16 mouse cellular contexts compared by ENCODE assay signal in the genomic region with DNA sequence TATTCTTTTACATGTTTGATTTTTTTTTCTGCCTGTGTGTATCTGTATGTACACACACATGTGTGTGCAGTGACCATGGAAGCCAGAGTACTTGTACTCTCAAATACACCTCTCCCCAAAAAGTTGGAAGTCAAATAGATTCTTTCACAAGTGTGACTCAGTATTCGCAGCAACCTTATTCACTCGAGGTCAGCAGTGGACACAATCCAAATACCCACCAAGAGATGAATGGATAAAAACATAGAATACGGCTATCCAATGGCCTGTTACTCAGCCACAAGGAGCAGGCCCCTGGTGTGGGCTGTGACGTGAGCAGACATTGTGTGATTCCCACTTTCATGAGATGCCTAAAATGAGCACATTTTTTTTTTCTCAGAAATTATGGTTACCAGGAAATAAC. TPM values are rescaled to one million over a fixed set of nuclear protein-coding genes. Genes with fewer than 3 reads are reported as not detected.
DNase-seq lines count a peak whose midpoint lies in the region; ATAC-seq lines count a peak whose summit lies in the region.
"Had no signal": no experiment of that assay in that cellular context is flagged by ENCODE, and none has a peak within 500 bp of the region (broad histone marks: within the 10 kb centered on the region; RNA-seq: fewer than 3 reads in every experiment).

No protein-coding gene starts in this region.

- peak; percentile 18 for DNase-seq in adrenal gland, postnatal 10 days
- DNase-seq in adrenal gland, adult 8-10 months = no peak
- DNase-seq in forebrain, embryonic 14.5 days (ENCODE audit: low spot score) = no peak
- DNase-seq in NIH3T3 (ENCODE audit: low read depth) = peak; percentile 55
- no peak for DNase-seq in thymus, postnatal 0 days (ENCODE audit: low spot score)
- DNase-seq: forebrain, postnatal 0 days had no signal

- H3K4me2 ChIP-seq in forebrain, embryonic 14.5 days (ENCODE audit: low read length) = no peak overlapping the region
- H3K4me2 ChIP-seq in forebrain, embryonic 16.5 days (ENCODE audit: low read length) = no peak overlapping the region
- H3K4me2 ChIP-seq: embryonic facial prominence, embryonic 12.5 days; forebrain, embryonic 12.5 days had no signal

- H3K4me1 ChIP-seq in forebrain, embryonic 14.5 days (ENCODE audit: control insufficient read depth, insufficient read depth, low read length) = peaks cover 2% of the 10 kb centered on the region; the same call in 1 of the 2 replicates
- H3K4me1 ChIP-seq in forebrain, embryonic 16.5 days (replicated peaks; ENCODE audit: control insufficient read depth, insufficient read depth, low read length) = peaks cover 13% of the 10 kb centered on the region

- no peak for ATAC-seq in forebrain, embryonic 14.5 days
- ATAC-seq in forebrain, embryonic 16.5 days = no peak
- ATAC-seq: activated CD4-positive, CD25-positive, alpha-beta regulatory T cell, adult 4 months; forebrain, postnatal 0 days; Patski had no signal

- WGBS in forebrain, embryonic 14.5 days = 70% methylated on average over 4 of the region's 4 CpGs
- WGBS in forebrain, embryonic 16.5 days = 64% methylated on average over 4 of the region's 4 CpGs

- no peaks in the 10 kb centered on the region for H3K36me3 ChIP-seq in forebrain, embryonic 14.5 days (ENCODE audit: control insufficient read depth, insufficient read depth, low read length)
- no peaks in the 10 kb centered on the region for H3K36me3 ChIP-seq in forebrain, embryonic 16.5 days (ENCODE audit: control insufficient read depth, insufficient read depth)
- H3K36me3 ChIP-seq: embryonic facial prominence, embryonic 10.5 days; embryonic facial prominence, embryonic 12.5 days; forebrain, embryonic 12.5 days had no signal

- H3K4me3 ChIP-seq in forebrain, embryonic 14.5 days (ENCODE audit: low read depth, low read length) = no peak overlapping the region
- H3K4me3 ChIP-seq in forebrain, embryonic 16.5 days (replicated peaks; ENCODE audit: low read length) = no peak overlapping the region
- H3K4me3 ChIP-seq: embryonic facial prominence, embryonic 10.5 days; embryonic facial prominence, embryonic 12.5 days; forebrain, embryonic 12.5 days had no signal

- H3K27me3 ChIP-seq in forebrain, embryonic 14.5 days (replicated peaks; ENCODE audit: control insufficient read depth, insufficient read depth, low read length) = 0 out of 2 replicates have a peak, but pooled peaks cover 11% of the 10 kb centered on the region
- H3K27me3 ChIP-seq in forebrain, embryonic 16.5 days (replicated peaks; ENCODE audit: control insufficient read depth, insufficient read depth, low read length) = peaks cover 2% of the 10 kb centered on the region; the same call in 1 of the 2 replicates
- H3K27me3 ChIP-seq: embryonic facial prominence, embryonic 12.5 days; Patski had no signal

- H3K9ac ChIP-seq in forebrain, embryonic 14.5 days (ENCODE audit: low read length) = no peak overlapping the region
- no peak overlapping the region for H3K9ac ChIP-seq in forebrain, embryonic 16.5 days (replicated peaks; ENCODE audit: low read depth, low read length)
- H3K9ac ChIP-seq: embryonic facial prominence, embryonic 12.5 days; forebrain, embryonic 12.5 days; forebrain, postnatal 0 days had no signal

- H3K27ac ChIP-seq in forebrain, embryonic 14.5 days (ENCODE audit: low read depth, low read length) = peak overlapping the region; percentile 82; the same call in 1 of the 2 replicates
- no peak overlapping the region for H3K27ac ChIP-seq in forebrain, embryonic 16.5 days (ENCODE audit: low read length)
- H3K27ac ChIP-seq: embryonic facial prominence, embryonic 10.5 days; embryonic facial prominence, embryonic 12.5 days; forebrain, embryonic 12.5 days had no signal

- H3K9me3 ChIP-seq in forebrain, embryonic 14.5 days (replicated peaks; ENCODE audit: control insufficient read depth, low read length) = no peaks in the 10 kb centered on the region
- no peaks in the 10 kb centered on the region for H3K9me3 ChIP-seq in forebrain, embryonic 16.5 days (ENCODE audit: control insufficient read depth, low read length)
- H3K9me3 ChIP-seq: embryonic facial prominence, embryonic 10.5 days; embryonic facial prominence, embryonic 12.5 days; forebrain, embryonic 12.5 days had no signal

RNA-seq across cellular contexts. Expression of a gene that starts 18.1 kb away (rescaled TPM):
- 10 to 100 TPM; 35.4 to 44.2 TPM for total RNA-seq in adrenal gland, postnatal 10 days (2021)
- 100 to 1,000 TPM in 2 of 4 experiments, 10 to 100 TPM in 2; 69.2 to 138 (median 95.9) TPM for total RNA-seq in adrenal gland, adult 8-10 months (2022)
- 88.8 and 105 TPM in 2 replicates for polyA plus RNA-seq in forebrain, embryonic 14.5 days (2014; fragmentation: Nextera tagmentation; extraction: Ambion mirVana)
- 117 and 121 TPM in 2 replicates for polyA plus RNA-seq in forebrain, embryonic 16.5 days (2015; fragmentation: Nextera tagmentation; extraction: Ambion mirVana)
- polyA plus RNA-seq in thymus, postnatal 0 days (2015; fragmentation: Nextera tagmentation; extraction: Ambion mirVana) = 21.7 and 23.9 TPM in 2 replicates

RNA-seq across cellular contexts. Expression of a gene that starts 32.0 kb away (rescaled TPM):
- under 1 TPM; 0.24 to 0.30 TPM for total RNA-seq in adrenal gland, postnatal 10 days (2021)
- not detected for total RNA-seq in adrenal gland, adult 8-10 months (2022)
- polyA plus RNA-seq in forebrain, embryonic 14.5 days (2014; fragmentation: Nextera tagmentation; extraction: Ambion mirVana) = 0.47 and 0.48 TPM in 2 replicates
- 0.27 and 1.3 TPM in 2 replicates for polyA plus RNA-seq in forebrain, embryonic 16.5 days (2015; fragmentation: Nextera tagmentation; extraction: Ambion mirVana)
- not detected in 2 replicates for polyA plus RNA-seq in thymus, postnatal 0 days (2015; fragmentation: Nextera tagmentation; extraction: Ambion mirVana)
- total RNA-seq: adrenal gland, postnatal 36 days; ES-E14; gastrocnemius, adult 18-20 months; MEL had no signal
- polyA plus RNA-seq: activated CD4-positive, CD25-positive, alpha-beta regulatory T cell, adult 4 months; embryonic facial prominence, embryonic 10.5 days; forebrain, embryonic 12.5 days had no signal

RNA-seq across cellular contexts. Expression of a gene that starts 39.4 kb away (rescaled TPM):
- 10 to 100 TPM; 69.6 to 95.7 TPM for total RNA-seq in adrenal gland, postnatal 10 days (2021)
- 10 to 100 TPM; 15.3 to 88.2 (median 29.8) TPM for total RNA-seq in adrenal gland, adult 8-10 months (2022)
- 0.23 and 0.31 TPM in 2 replicates for polyA plus RNA-seq in forebrain, embryonic 14.5 days (2014; fragmentation: Nextera tagmentation; extraction: Ambion mirVana)
- 0.24 and 0.27 TPM in 2 replicates for polyA plus RNA-seq in forebrain, embryonic 16.5 days (2015; fragmentation: Nextera tagmentation; extraction: Ambion mirVana)
- 1.6 and 1.9 TPM in 2 replicates for polyA plus RNA-seq in thymus, postnatal 0 days (2015; fragmentation: Nextera tagmentation; extraction: Ambion mirVana)
- total RNA-seq: ES-E14, MEL had no signal
- polyA plus RNA-seq: forebrain, embryonic 12.5 days had no signal

Comparison
In these comparisons a context has a peak if more than half of its experiments do, and no peak if none do; other contexts are left out.
1. DNase-seq: peak in adrenal gland, postnatal 10 days (single experiment) and NIH3T3 (single experiment); none in adrenal gland, adult 8-10 months (single experiment), forebrain, embryonic 14.5 days (single experiment) and thymus, postnatal 0 days (single experiment).